Mouse (Mus musculus) bone marrow, adult 2 months (tissue): ENCODE data around the gene Olfr1335.

ENCODE experiments used
- CTCF ChIP-seq: fragments of 200-500 bp; IDR thresholded peaks from 2 replicates; pipeline ENCODE4 v1.5.1; 2011; ENCODE audit warnings: low read length, control low read depth; ENCODE audit not compliant: control insufficient read depth, insufficient read depth
- POLR2A ChIP-seq: fragments of 200-500 bp; IDR thresholded peaks from 2 replicates; pipeline ENCODE4 v1.6.1; 2011; ENCODE audit warnings: low read depth, mild to moderate bottlenecking, control low read depth, low read length, borderline replicate concordance; ENCODE audit not compliant: control insufficient read depth

DNA sequence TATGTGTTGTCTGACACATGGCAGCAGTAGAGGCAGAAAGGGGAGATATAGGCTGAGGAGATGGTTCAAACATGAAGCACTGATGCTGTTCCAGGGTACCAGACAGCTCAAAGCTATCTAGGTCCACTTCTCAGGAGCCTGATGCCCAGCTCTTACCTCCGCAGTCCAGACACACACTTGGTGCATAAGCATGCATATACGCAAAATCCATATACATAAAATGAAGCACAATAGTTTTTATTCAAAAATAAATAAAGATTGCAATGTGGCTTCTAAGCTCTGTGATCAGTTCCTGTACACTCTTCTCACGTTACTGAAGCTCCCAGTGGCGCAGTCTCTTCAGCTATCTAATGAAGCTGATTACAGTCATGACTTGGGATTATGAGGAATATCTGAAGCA lies at the start of gene Olfr1335:
- TF ChIP-seq POLR2A = no peak
- no peak for TF ChIP-seq CTCF
